Mouse (Mus musculus): ENCODE data around the gene St6galnac3. TPM values are rescaled to one million over a fixed set of nuclear protein-coding genes. Genes with fewer than 3 reads are reported as not detected.

St6galnac3 gene
- total and polyA plus RNA-seq, 3 experiments = 0.08 to 1.1 (median 0.38) TPM

DNA sequence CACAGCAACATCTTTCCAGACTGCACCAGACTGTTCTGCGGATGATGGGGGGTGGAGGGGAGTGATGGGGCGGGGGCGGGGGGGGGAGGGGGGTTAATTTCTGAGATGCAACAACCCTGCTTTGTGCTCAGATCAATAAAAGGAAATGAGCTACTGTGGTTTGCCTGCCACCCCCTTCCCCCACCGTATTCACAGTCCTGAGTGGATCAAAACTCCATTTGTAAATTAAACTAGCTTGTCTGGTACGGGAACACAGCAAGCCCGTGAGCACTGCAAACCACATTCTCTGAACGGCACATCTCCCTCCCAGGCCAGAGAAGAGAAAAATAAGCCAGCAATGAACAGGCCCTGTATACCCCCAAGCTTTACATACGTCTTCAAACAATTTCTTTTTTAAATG is 76.3 kb downstream of the St6galnac3 start:
- in situ Hi-C loops (cut with MboI; ENCODE audit: low pct_ligation_motif_present, low pct_unique_long_range_greater_than_20kb, low sequenced_read_pairs) = no loop called here
- Histone ChIP-seq H3K27ac (ENCODE audit: insufficient read depth, low read depth) (no peak overlapping the region), H3K9ac (ENCODE audit: insufficient read depth, low read depth) (no peak overlapping the region), H3K27me3 (replicated peaks) (no peaks in the 10 kb centered on the region), H3K4me2 (ENCODE audit: insufficient read depth, low read depth, poor library complexity, severe bottlenecking) (no peak overlapping the region), H3K36me3 (replicated peaks in 1 of 2; ENCODE audit: control insufficient read depth in 1 of 2, insufficient read depth in 1 of 2, low read length in 1 of 2) (no peaks in the 10 kb centered on the region), H3K4me1 (ENCODE audit: control insufficient read depth in 1 of 2, insufficient read depth in 2 of 2) (no peaks in the 10 kb centered on the region), H3K9me3 (replicated peaks; ENCODE audit: low read length) (peaks cover 2% of the 10 kb centered on the region), H3K4me3 (replicated peaks in 1 of 3; ENCODE audit: low read depth in 2 of 3, low read length in 2 of 3, poor library complexity in 1 of 3) (no peak overlapping the region), H3K79me2 (replicated peaks; ENCODE audit: control insufficient read depth, extremely low read depth, insufficient read depth, poor library complexity, severe bottlenecking) (no peaks in the 10 kb centered on the region)
- DNase-seq (ENCODE audit: extremely low read depth) = no peak
- TF ChIP-seq ZMIZ1 (IDR thresholded peaks at IDR 0.05; ENCODE audit: low read depth, low read length) = no peak
- TF ChIP-seq ZKSCAN1 (IDR thresholded peaks at IDR 0.05; ENCODE audit: borderline replicate concordance, low read depth, low read length) = no peak
- no peak for TF ChIP-seq ETS1 (conservative IDR thresholded peaks at IDR 0.05; ENCODE audit: low read depth, low read length)
- no peak for TF ChIP-seq MYC (IDR thresholded peaks at IDR 0.05; ENCODE audit: low read depth, low read length)
- TF ChIP-seq CHD1 (IDR thresholded peaks at IDR 0.05; ENCODE audit: low read depth, low read length) = no peak
- no peak for TF ChIP-seq GABPA (IDR thresholded peaks at IDR 0.05; ENCODE audit: insufficient replicate concordance, low read depth, low read length)
- dilution Hi-C loops (cut with MboI; ENCODE audit: extremely low pct_ligation_motif_present, extremely low pct_unique_long_range_greater_than_20kb, low sequenced_read_pairs) = no loop called here

GRCm38 (mm10) chr3:153645803-153646202 is 79.2 kb downstream of the St6galnac3 start:
- dilution Hi-C loops (cut with MboI; ENCODE audit: extremely low pct_ligation_motif_present, extremely low pct_unique_long_range_greater_than_20kb, low sequenced_read_pairs) (no loop called here), in situ Hi-C loops (cut with MboI; ENCODE audit: low pct_ligation_motif_present, low pct_unique_long_range_greater_than_20kb, low sequenced_read_pairs) (no loop called here)
- Histone ChIP-seq H3K27ac (ENCODE audit: insufficient read depth, low read depth) (no peak overlapping the region), H3K4me1 (ENCODE audit: control insufficient read depth in 1 of 2, insufficient read depth in 2 of 2) (no peaks in the 10 kb centered on the region), H3K9ac (ENCODE audit: insufficient read depth, low read depth) (no peak overlapping the region), H3K36me3 (replicated peaks in 1 of 2; ENCODE audit: control insufficient read depth in 1 of 2, insufficient read depth in 1 of 2, low read length in 1 of 2) (no peaks in the 10 kb centered on the region), H3K79me2 (replicated peaks; ENCODE audit: control insufficient read depth, extremely low read depth, insufficient read depth, poor library complexity, severe bottlenecking) (no peaks in the 10 kb centered on the region), H3K9me3 (replicated peaks; ENCODE audit: low read length) (peaks cover 2% of the 10 kb centered on the region), H3K4me2 (ENCODE audit: insufficient read depth, low read depth, poor library complexity, severe bottlenecking) (no peak overlapping the region), H3K4me3 (replicated peaks in 1 of 3; ENCODE audit: low read depth in 2 of 3, low read length in 2 of 3, poor library complexity in 1 of 3) (no peak overlapping the region), H3K27me3 (replicated peaks) (no peaks in the 10 kb centered on the region)
- no peak for TF ChIP-seq PAX5 (IDR thresholded peaks at IDR 0.05; ENCODE audit: low read length)
- DNase-seq (ENCODE audit: extremely low read depth) = no peak

GRCm38 (mm10) chr3:153643822-153644519 is 81.0 kb downstream of the St6galnac3 start:
- dilution Hi-C loops (cut with MboI; ENCODE audit: extremely low pct_ligation_motif_present, extremely low pct_unique_long_range_greater_than_20kb, low sequenced_read_pairs) (no loop called here), in situ Hi-C loops (cut with MboI; ENCODE audit: low pct_ligation_motif_present, low pct_unique_long_range_greater_than_20kb, low sequenced_read_pairs) (no loop called here)
- Histone ChIP-seq H3K9ac (ENCODE audit: insufficient read depth, low read depth) (no peak overlapping the region), H3K27ac (ENCODE audit: insufficient read depth, low read depth) (no peak overlapping the region), H3K27me3 (replicated peaks) (no peaks in the 10 kb centered on the region), H3K4me3 (replicated peaks in 1 of 3; ENCODE audit: low read depth in 2 of 3, low read length in 2 of 3, poor library complexity in 1 of 3) (no peak overlapping the region), H3K79me2 (replicated peaks; ENCODE audit: control insufficient read depth, extremely low read depth, insufficient read depth, poor library complexity, severe bottlenecking) (no peaks in the 10 kb centered on the region), H3K9me3 (replicated peaks; ENCODE audit: low read length) (peaks cover 2% of the 10 kb centered on the region), H3K4me1 (ENCODE audit: control insufficient read depth in 1 of 2, insufficient read depth in 2 of 2) (no peaks in the 10 kb centered on the region), H3K36me3 (replicated peaks in 1 of 2; ENCODE audit: control insufficient read depth in 1 of 2, insufficient read depth in 1 of 2, low read length in 1 of 2) (no peaks in the 10 kb centered on the region), H3K4me2 (ENCODE audit: insufficient read depth, low read depth, poor library complexity, severe bottlenecking) (no peak overlapping the region)
- TF ChIP-seq MXI1 (IDR thresholded peaks at IDR 0.05; ENCODE audit: low read depth, low read length) = no peak
- TF ChIP-seq SIN3A (IDR thresholded peaks at IDR 0.05; ENCODE audit: low read length) = no peak
- DNase-seq (ENCODE audit: extremely low read depth) = no peak

All from CH12.LX (cell line).